8 mouse cellular contexts compared by ENCODE assay signal in the genomic region with DNA sequence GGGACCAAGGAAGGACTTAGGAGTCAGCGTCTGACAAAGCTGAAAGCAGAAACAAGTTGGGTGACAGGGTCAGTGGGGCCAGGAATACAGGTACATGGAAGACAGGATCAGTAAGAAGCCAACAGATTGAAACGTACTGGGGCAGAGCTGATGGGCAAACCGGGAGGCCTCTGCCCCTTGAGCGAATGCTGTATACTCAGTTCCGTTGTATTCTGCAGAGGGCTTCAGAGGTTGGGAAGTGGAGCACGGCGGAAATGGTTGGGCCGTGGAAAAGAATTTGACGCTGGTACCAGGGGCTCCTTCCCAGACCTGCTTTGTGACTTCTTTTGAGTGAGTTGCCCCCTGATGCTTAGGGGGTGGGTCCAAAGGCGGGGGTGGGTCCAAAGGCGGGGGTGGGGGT. TPM values are rescaled to one million over a fixed set of nuclear protein-coding genes. Genes with fewer than 3 reads are reported as not detected.
A peak's percentile ranks its signal among the peaks of the same experiment; 100 is the strongest.
DNase-seq lines count a peak whose midpoint lies in the region; ATAC-seq lines count a peak whose summit lies in the region.

No protein-coding gene starts in this region.

- H3K4me1 ChIP-seq in heart, embryonic 15.5 days (replicated peaks), result peaks cover 11% of the 10 kb centered on the region
- H3K4me1 ChIP-seq in hindbrain, embryonic 15.5 days (replicated peaks), result peaks cover 11% of the 10 kb centered on the region; the same call in 1 of the 2 replicates
- peaks cover 7% of the 10 kb centered on the region; the same call in 1 of the 2 replicates for H3K4me1 ChIP-seq in midbrain, embryonic 11.5 days (ENCODE audit: control insufficient read depth, insufficient read depth, low read length)

- ATAC-seq in heart, embryonic 15.5 days (replicated peaks; ENCODE audit: insufficient number of reproducible peaks, insufficient read depth, low FRiP score, low read depth), result no peak
- 0 out of 2 replicates have a peak, but pooled peaks have one; percentile 6 for ATAC-seq in common myeloid progenitor, adult 5-6 weeks (replicated peaks; ENCODE audit: low read depth, poor library complexity, severe bottlenecking)
- ATAC-seq in hindbrain, embryonic 15.5 days (ENCODE audit: low FRiP score, low read depth), result no peak
- ATAC-seq in midbrain, embryonic 11.5 days (ENCODE audit: low FRiP score), result peak; percentile 47; the same call in 1 of the 2 replicates

- intact Hi-C loops in left cerebral cortex, postnatal 36 days (cut with DNase I), result no loop called here

- peak overlapping the region; percentile 50 for H3K4me3 ChIP-seq in heart, embryonic 15.5 days
- peak overlapping the region; percentile 45 for H3K4me3 ChIP-seq in hindbrain, embryonic 15.5 days
- peak overlapping the region; percentile 39 for H3K4me3 ChIP-seq in midbrain, embryonic 11.5 days (ENCODE audit: low read depth, low read length)

- peaks cover 9% of the 10 kb centered on the region; the same call in 1 of the 2 replicates for H3K9me3 ChIP-seq in heart, embryonic 15.5 days (replicated peaks)
- H3K9me3 ChIP-seq in hindbrain, embryonic 15.5 days, result no peaks in the 10 kb centered on the region
- H3K9me3 ChIP-seq in midbrain, embryonic 11.5 days (ENCODE audit: control insufficient read depth, low read length), result no peaks in the 10 kb centered on the region

- H3K4me2 ChIP-seq in heart, embryonic 15.5 days, result peak overlapping the region; percentile 82
- H3K4me2 ChIP-seq in hindbrain, embryonic 15.5 days, result peak overlapping the region; percentile 65
- H3K4me2 ChIP-seq in midbrain, embryonic 11.5 days, result peak overlapping the region; percentile 67

- 23% methylated on average over 11 of the region's 11 CpGs for WGBS in heart, embryonic 15.5 days
- WGBS in hindbrain, embryonic 15.5 days, result 14% methylated on average over 11 of the region's 11 CpGs
- WGBS in midbrain, embryonic 11.5 days, result 6% methylated on average over 11 of the region's 11 CpGs

- no peaks in the 10 kb centered on the region for H3K27me3 ChIP-seq in heart, embryonic 15.5 days
- H3K27me3 ChIP-seq in hindbrain, embryonic 15.5 days, result peaks cover 15% of the 10 kb centered on the region
- H3K27me3 ChIP-seq in midbrain, embryonic 11.5 days (ENCODE audit: control insufficient read depth, insufficient read depth, low read length), result peaks cover 3% of the 10 kb centered on the region

- peaks cover 29% of the 10 kb centered on the region for H3K36me3 ChIP-seq in heart, embryonic 15.5 days
- peaks cover 9% of the 10 kb centered on the region; the same call in 1 of the 2 replicates for H3K36me3 ChIP-seq in hindbrain, embryonic 15.5 days
- H3K36me3 ChIP-seq in midbrain, embryonic 11.5 days (ENCODE audit: control insufficient read depth, insufficient read depth, low read length), result 0 out of 2 replicates have a peak, but pooled peaks cover 2% of the 10 kb centered on the region

- H3K9ac ChIP-seq in heart, embryonic 15.5 days, result 0 out of 2 replicates have a peak overlapping the region, but pooled peaks have one; percentile 12
- peak overlapping the region; percentile 36; the same call in 1 of the 2 replicates for H3K9ac ChIP-seq in hindbrain, embryonic 15.5 days
- peak overlapping the region; percentile 57 for H3K9ac ChIP-seq in midbrain, embryonic 11.5 days (ENCODE audit: low read length)

- no peak for DNase-seq in heart, adult 11 months
- no peak for DNase-seq in midbrain, embryonic 11.5 days (ENCODE audit: low spot score, missing footprints)
- DNase-seq in MN1 (ENCODE audit: low spot score), result no peak
- DNase-seq in left cerebral cortex, adult 8-10 months (ENCODE audit: low spot score in 2 of 2), result no peak
- DNase-seq in left cerebral cortex, postnatal 36 days (ENCODE audit: low spot score in 2 of 2), result no peak

- H3K27ac ChIP-seq in heart, embryonic 15.5 days, result no peak overlapping the region
- H3K27ac ChIP-seq in hindbrain, embryonic 15.5 days (replicated peaks), result no peak overlapping the region
- H3K27ac ChIP-seq in midbrain, embryonic 11.5 days (ENCODE audit: low read depth, low read length), result no peak overlapping the region

RNA-seq across cellular contexts. Expression of a gene that starts 8.4 kb away (rescaled TPM):
- 102 and 109 TPM in 2 replicates for polyA plus RNA-seq in heart, embryonic 15.5 days (2015; fragmentation: Nextera tagmentation; extraction: Ambion mirVana)
- total RNA-seq in common myeloid progenitor, adult 5-6 weeks (2017), result 37.4 and 42.2 TPM in 2 replicates
- 113 TPM in 2 replicates for polyA plus RNA-seq in hindbrain, embryonic 15.5 days (2015; fragmentation: Nextera tagmentation; extraction: Ambion mirVana)
- polyA plus RNA-seq in midbrain, embryonic 11.5 days (2014; fragmentation: Nextera tagmentation; extraction: Ambion mirVana), result 127 and 135 TPM in 2 replicates
- 10 to 100 TPM; 54.2 to 65.8 (median 60.4) TPM for total RNA-seq in left cerebral cortex, adult 8-10 months (2022)
- total RNA-seq in left cerebral cortex, postnatal 36 days (2021), result 10 to 100 TPM; 66.5 to 70.2 TPM

RNA-seq across cellular contexts. Expression of a gene that starts 8.6 kb away (rescaled TPM):
- 16.8 and 20.6 TPM in 2 replicates for polyA plus RNA-seq in heart, embryonic 15.5 days (2015; fragmentation: Nextera tagmentation; extraction: Ambion mirVana)
- total RNA-seq in common myeloid progenitor, adult 5-6 weeks (2017), result 8.7 and 14.2 TPM in 2 replicates
- polyA plus RNA-seq in hindbrain, embryonic 15.5 days (2015; fragmentation: Nextera tagmentation; extraction: Ambion mirVana), result 19.5 TPM in 2 replicates
- 25.9 and 27.7 TPM in 2 replicates for polyA plus RNA-seq in midbrain, embryonic 11.5 days (2014; fragmentation: Nextera tagmentation; extraction: Ambion mirVana)
- total RNA-seq in left cerebral cortex, adult 8-10 months (2022), result 10 to 100 TPM; 11.5 to 15.7 (median 13.9) TPM
- total RNA-seq in left cerebral cortex, postnatal 36 days (2021), result 10 to 100 TPM; 14.9 to 15.1 TPM

RNA-seq across cellular contexts. Expression of a gene that starts 16.6 kb away (rescaled TPM):
- polyA plus RNA-seq in heart, embryonic 15.5 days (2015; fragmentation: Nextera tagmentation; extraction: Ambion mirVana), result 7.7 and 9.7 TPM in 2 replicates
- total RNA-seq in common myeloid progenitor, adult 5-6 weeks (2017), result 2.1 and 4.1 TPM in 2 replicates
- 4.1 and 5.2 TPM in 2 replicates for polyA plus RNA-seq in hindbrain, embryonic 15.5 days (2015; fragmentation: Nextera tagmentation; extraction: Ambion mirVana)
- polyA plus RNA-seq in midbrain, embryonic 11.5 days (2014; fragmentation: Nextera tagmentation; extraction: Ambion mirVana), result 5.8 and 6.0 TPM in 2 replicates
- total RNA-seq in left cerebral cortex, adult 8-10 months (2022), result 1 to 10 TPM; 1.8 to 4.3 (median 2.8) TPM
- total RNA-seq in left cerebral cortex, postnatal 36 days (2021), result 1 to 10 TPM; 2.0 TPM

RNA-seq across cellular contexts. Expression of a gene that starts 22.8 kb away (rescaled TPM):
- not detected in 2 replicates for polyA plus RNA-seq in heart, embryonic 15.5 days (2015; fragmentation: Nextera tagmentation; extraction: Ambion mirVana)
- not detected in 2 replicates for total RNA-seq in common myeloid progenitor, adult 5-6 weeks (2017)
- 0.54 and 0.71 TPM in 2 replicates for polyA plus RNA-seq in hindbrain, embryonic 15.5 days (2015; fragmentation: Nextera tagmentation; extraction: Ambion mirVana)
- not detected in 2 replicates for polyA plus RNA-seq in midbrain, embryonic 11.5 days (2014; fragmentation: Nextera tagmentation; extraction: Ambion mirVana)
- 1 to 10 TPM; 1.7 to 2.8 (median 2.4) TPM for total RNA-seq in left cerebral cortex, adult 8-10 months (2022)
- total RNA-seq in left cerebral cortex, postnatal 36 days (2021), result 1 to 10 TPM; 1.3 to 2.6 TPM

RNA-seq across cellular contexts. Expression of a gene that starts 33.3 kb away (rescaled TPM):
- 50.3 and 58.4 TPM in 2 replicates for polyA plus RNA-seq in heart, embryonic 15.5 days (2015; fragmentation: Nextera tagmentation; extraction: Ambion mirVana)
- total RNA-seq in common myeloid progenitor, adult 5-6 weeks (2017), result 24.5 and 24.9 TPM in 2 replicates
- polyA plus RNA-seq in hindbrain, embryonic 15.5 days (2015; fragmentation: Nextera tagmentation; extraction: Ambion mirVana), result 112 and 125 TPM in 2 replicates
- polyA plus RNA-seq in midbrain, embryonic 11.5 days (2014; fragmentation: Nextera tagmentation; extraction: Ambion mirVana), result 66.2 and 76.5 TPM in 2 replicates
- 100 to 1,000 TPM; 132 to 145 (median 141) TPM for total RNA-seq in left cerebral cortex, adult 8-10 months (2022)
- total RNA-seq in left cerebral cortex, postnatal 36 days (2021), result 100 to 1,000 TPM; 142 to 169 TPM

Comparison
In these comparisons a context has a peak if more than half of its experiments do, and no peak if none do; other contexts are left out.
1. ATAC-seq: peak in common myeloid progenitor, adult 5-6 weeks (single experiment) and midbrain, embryonic 11.5 days (single experiment); none in heart, embryonic 15.5 days (single experiment) and hindbrain, embryonic 15.5 days (single experiment).
2. Peak in every context shown above with its lines, with median percentiles within 50 percentile points of each other: H3K4me2 ChIP-seq, H3K4me3 ChIP-seq and H3K9ac ChIP-seq.